9 mouse cellular contexts compared by ENCODE assay signal in genomic region chr6:118007302-118007701, GRCm38 (mm10). TPM values are rescaled to one million over a fixed set of nuclear protein-coding genes. Genes with fewer than 3 reads are reported as not detected.
A peak's percentile ranks its signal among the peaks of the same experiment; 100 is the strongest.
DNase-seq lines count a peak whose midpoint lies in the region; ATAC-seq and TF ChIP-seq lines count a peak whose summit lies in the region.
"Had no signal": no experiment of that assay in that cellular context is flagged by ENCODE, and none has a peak within 500 bp of the region (broad histone marks: within the 10 kb centered on the region; RNA-seq: fewer than 3 reads in every experiment).

No protein-coding gene starts in this region.

- H3K4me1 ChIP-seq in heart, adult 2 months (ENCODE audit: control insufficient read depth, insufficient read depth, low read length): no peaks in the 10 kb centered on the region
- H3K4me1 ChIP-seq in heart, embryonic 10.5 days: peaks cover 5% of the 10 kb centered on the region; the same call in 1 of the 2 replicates
- H3K4me1 ChIP-seq in bone marrow, adult 2 months (ENCODE audit: control insufficient read depth, insufficient read depth, low read length): no peaks in the 10 kb centered on the region

- TF ChIP-seq EP300 in heart, adult 2 months (IDR thresholded peaks at IDR 0.05; ENCODE audit: insufficient read depth, low read depth, low read length): no peak

- TF ChIP-seq CTCF in heart, adult 2 months (IDR thresholded peaks at IDR 0.05): peak; percentile 59
- TF ChIP-seq CTCF in bone marrow, adult 2 months (IDR thresholded peaks at IDR 0.05; ENCODE audit: control insufficient read depth, insufficient read depth, low read length): peak; percentile 53

- ATAC-seq in erythroblast, adult 5-6 weeks (replicated peaks; ENCODE audit: low FRiP score, poor library complexity, severe bottlenecking): no peak

- WGBS in heart, adult 2 months: 52% methylated on average over 5 of the region's 5 CpGs
- WGBS in heart, embryonic 10.5 days: 44% methylated on average over 5 of the region's 5 CpGs
- WGBS in bone marrow, adult 2 months: 46% methylated on average over 5 of the region's 5 CpGs

- no peak overlapping the region for H3K27ac ChIP-seq in heart, adult 2 months
- H3K27ac ChIP-seq in heart, embryonic 10.5 days: no peak overlapping the region
- H3K27ac ChIP-seq in bone marrow, adult 2 months (ENCODE audit: control insufficient read depth, insufficient read depth, low read depth, low read length, poor library complexity): no peak overlapping the region
- H3K27ac ChIP-seq: heart, embryonic 15.5 days had no signal

- H3K9me3 ChIP-seq in heart, embryonic 10.5 days: no peaks in the 10 kb centered on the region
- H3K9me3 ChIP-seq: heart, embryonic 15.5 days had no signal

- H3K4me3 ChIP-seq in heart, adult 2 months: no peak overlapping the region
- no peak overlapping the region for H3K4me3 ChIP-seq in heart, embryonic 10.5 days
- H3K4me3 ChIP-seq in bone marrow, adult 2 months (replicated peaks; ENCODE audit: control insufficient read depth, low read depth, low read length): no peak overlapping the region
- H3K4me3 ChIP-seq: heart, embryonic 15.5 days had no signal

- no peak overlapping the region for H3K9ac ChIP-seq in heart, adult 2 months (ENCODE audit: low read depth, low read length)
- H3K9ac ChIP-seq: heart, embryonic 15.5 days had no signal

- H3K36me3 ChIP-seq in heart, adult 2 months (ENCODE audit: control insufficient read depth, insufficient read depth, low read length): no peaks in the 10 kb centered on the region
- no peaks in the 10 kb centered on the region for H3K36me3 ChIP-seq in heart, embryonic 10.5 days
- H3K36me3 ChIP-seq in splenic B cell, adult 2 months (ENCODE audit: control insufficient read depth, insufficient read depth, low read length, poor library complexity, severe bottlenecking): no peaks in the 10 kb centered on the region
- H3K36me3 ChIP-seq: heart, embryonic 15.5 days had no signal

- H3K79me2 ChIP-seq in heart, adult 2 months (replicated peaks; ENCODE audit: control insufficient read depth, insufficient read depth, low read length): no peaks in the 10 kb centered on the region

- intact Hi-C loops in heart, adult 2 months (cut with DNase I): no loop called here

- DNase-seq in heart, adult 2 months: no peak
- no peak for DNase-seq in heart, embryonic 10.5 days (ENCODE audit: low spot score)
- peak; percentile 70 for DNase-seq in right cerebral cortex, postnatal 4 days
- DNase-seq in right cerebral cortex, postnatal 25 days: no peak
- peak; percentile 34 for DNase-seq in splenic B cell, adult 2 months (ENCODE audit: low read depth, low spot score)
- DNase-seq in frontal cortex, postnatal 10 days (ENCODE audit: low spot score in 2 of 2): no peak

- H3K27me3 ChIP-seq in heart, adult 2 months (ENCODE audit: control insufficient read depth, insufficient read depth, low read length): peaks cover 8% of the 10 kb centered on the region
- H3K27me3 ChIP-seq in heart, embryonic 10.5 days (ENCODE audit: insufficient read depth, poor library complexity, severe bottlenecking): peaks cover 59% of the 10 kb centered on the region
- peaks cover 2% of the 10 kb centered on the region; the same call in 1 of the 2 replicates for H3K27me3 ChIP-seq in splenic B cell, adult 2 months (ENCODE audit: control insufficient read depth, insufficient read depth, low read length, poor library complexity, severe bottlenecking)

- no peak for TF ChIP-seq POLR2A in heart, adult 2 months (IDR thresholded peaks at IDR 0.05; ENCODE audit: insufficient read depth, low read depth, low read length)
- TF ChIP-seq POLR2A in bone marrow, adult 2 months (IDR thresholded peaks at IDR 0.05; ENCODE audit: borderline replicate concordance, control insufficient read depth, low read depth, low read length): no peak

RNA-seq across cellular contexts. Expression of gene Rasgef1a, which starts 3.9 kb away (rescaled TPM):
- total RNA-seq in heart, adult 2 months (2021): under 1 TPM; 0.18 to 0.37 TPM
- 0.26 and 0.37 TPM in 2 replicates for polyA plus RNA-seq in heart, adult 2 months (2012; rRNA removed)
- 0.35 and 0.43 TPM in 2 replicates for polyA plus RNA-seq in heart, embryonic 10.5 days (2016; fragmentation: Nextera tagmentation; extraction: Ambion mirVana)
- 0.45 TPM in 1 of 2 replicates, not detected in the other for polyA plus RNA-seq in bone marrow, adult 2 months (2011; ENCODE audit: insufficient read depth, insufficient read length, low replicate concordance, missing spikeins)
- total RNA-seq in erythroblast, adult 5-6 weeks (2015; ENCODE audit: low replicate concordance): not detected in 2 replicates
- total RNA-seq in erythroblast, adult 5-6 weeks (2017; ENCODE audit: low replicate concordance): 0.09 TPM in 1 of 2 replicates, not detected in the other

Comparison
In these comparisons a context has a peak if more than half of its experiments do, and no peak if none do; other contexts are left out.
1. DNase-seq: peak in right cerebral cortex, postnatal 4 days (single experiment) and splenic B cell, adult 2 months (single experiment); none in heart, adult 2 months (0 of 2), heart, embryonic 10.5 days (single experiment), right cerebral cortex, postnatal 25 days (single experiment) and frontal cortex, postnatal 10 days (0 of 2).